Mouse (Mus musculus): Measurements from ENCODE around the gene Zeb2.

GRCm38 (mm10) chr2:45158351-45158782 lies 41.2 kb upstream of the Zeb2 start:
- TF ChIP-seq CTCF (IDR thresholded peaks at IDR 0.05; ENCODE audit: insufficient read depth, low read depth, low read length) = no peak
- no peak for TF ChIP-seq POLR2A (IDR thresholded peaks at IDR 0.05; ENCODE audit: insufficient read depth, low read depth, low read length)

Measured in olfactory bulb, adult 2 months (tissue).